Mouse (Mus musculus): ENCODE measurements around the gene Mrpl45.
"Not testable (repeated sequence)": the region's sequence is repeated elsewhere in the genome, so short reads cannot be mapped to it uniquely, and the experiment has no call there.

The Mrpl45 gene

GRCm38 (mm10) chr11:97296542-97296941, 19.0 kb upstream of the Mrpl45 start:
- DNase-seq (ENCODE audit: low spot score), result no peak

DNA sequence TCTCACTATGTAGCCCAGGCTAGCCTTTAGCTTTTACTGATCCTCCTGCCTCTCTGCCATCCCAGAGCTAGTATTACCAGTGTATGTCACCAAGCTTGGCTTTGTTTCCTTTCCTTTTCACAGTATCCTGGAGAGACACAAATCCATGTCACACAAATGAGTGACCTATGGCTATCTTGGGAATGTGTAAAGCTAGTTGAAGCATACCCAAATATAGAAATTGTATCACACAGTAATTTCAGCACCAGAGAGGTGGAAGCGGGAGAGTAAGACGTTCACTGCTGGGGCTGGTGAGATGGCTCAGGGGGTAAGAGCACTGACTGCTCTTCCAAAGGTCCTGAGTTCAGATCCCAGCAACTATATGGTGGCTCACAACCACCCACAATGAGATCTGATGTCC, 15.6 kb upstream of the Mrpl45 start:
- DNase-seq (ENCODE audit: low spot score), result no peak

DNA sequence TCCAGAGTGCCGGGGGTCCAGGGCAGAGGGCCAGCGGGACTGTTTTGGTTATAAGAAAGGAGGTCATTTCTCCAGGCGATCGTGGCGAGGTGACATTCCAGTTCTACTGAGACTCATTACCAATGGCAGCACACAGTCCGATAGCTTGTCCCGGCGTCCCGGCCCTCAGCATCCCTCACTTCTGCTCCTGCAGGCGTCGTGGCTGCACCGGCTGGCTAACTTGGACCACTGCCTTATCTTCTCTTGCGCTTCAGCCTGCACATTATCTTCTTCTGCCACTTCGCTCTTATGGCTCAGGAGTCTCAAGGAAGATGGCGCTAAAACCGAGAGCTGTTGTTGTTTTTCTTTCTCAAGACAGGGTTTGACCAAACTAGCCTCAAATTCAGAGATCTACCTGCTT, 14.1 kb upstream of the Mrpl45 start:
- DNase-seq (ENCODE audit: low spot score), result no peak

DNA sequence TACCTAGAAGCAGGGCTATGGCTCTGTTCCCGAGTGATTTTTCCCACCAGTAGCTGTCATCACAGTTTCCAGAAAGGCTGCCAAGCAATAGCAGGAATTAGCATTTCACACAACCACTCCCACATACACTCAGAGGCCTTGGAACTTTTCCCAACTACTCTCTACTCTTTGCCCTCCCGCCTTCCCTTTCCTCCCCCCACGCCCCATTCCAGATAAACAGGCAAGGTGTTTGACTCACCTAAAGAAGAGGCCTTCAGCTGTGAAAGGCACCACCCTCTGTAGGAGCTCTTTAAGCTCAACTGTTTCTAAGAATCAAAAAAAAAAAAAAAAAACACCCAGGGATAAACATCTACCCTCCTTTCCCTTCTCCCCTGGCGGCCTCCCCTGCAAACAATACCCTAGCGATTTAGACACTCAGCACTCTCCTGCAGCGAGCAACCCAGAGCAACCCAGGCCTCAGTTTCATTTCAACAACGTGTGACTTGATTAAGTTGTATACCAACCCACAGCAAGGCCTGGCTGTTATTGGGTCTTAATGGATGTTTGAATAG, 13.2 kb upstream of the Mrpl45 start:
- no peak for DNase-seq (ENCODE audit: low spot score)

DNA sequence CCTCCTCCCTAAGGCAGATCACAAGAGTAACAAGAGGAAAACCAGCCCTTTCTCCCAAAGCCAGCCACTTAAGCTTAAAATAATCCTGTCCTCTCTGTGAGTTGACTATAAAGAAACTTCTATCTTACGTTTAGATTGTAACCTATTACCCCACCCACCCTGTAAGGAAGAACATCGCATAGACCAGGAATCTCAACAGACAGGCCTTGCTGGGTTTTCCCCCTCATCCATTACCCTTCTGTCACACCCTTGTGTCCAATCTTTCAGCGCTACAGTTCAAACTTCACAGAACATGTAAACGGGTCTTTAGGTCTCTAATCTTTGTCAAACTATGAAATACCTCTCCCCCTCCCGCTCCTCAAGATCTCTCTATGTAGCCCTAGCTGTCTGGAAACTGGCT, 10.9 kb upstream of the Mrpl45 start:
- no peak for DNase-seq (ENCODE audit: low spot score)

- no peak for DNase-seq (ENCODE audit: low spot score)
Observed at GRCm38 (mm10) chr11:97307294-97308069, 8.0 kb upstream of the Mrpl45 start.

DNA sequence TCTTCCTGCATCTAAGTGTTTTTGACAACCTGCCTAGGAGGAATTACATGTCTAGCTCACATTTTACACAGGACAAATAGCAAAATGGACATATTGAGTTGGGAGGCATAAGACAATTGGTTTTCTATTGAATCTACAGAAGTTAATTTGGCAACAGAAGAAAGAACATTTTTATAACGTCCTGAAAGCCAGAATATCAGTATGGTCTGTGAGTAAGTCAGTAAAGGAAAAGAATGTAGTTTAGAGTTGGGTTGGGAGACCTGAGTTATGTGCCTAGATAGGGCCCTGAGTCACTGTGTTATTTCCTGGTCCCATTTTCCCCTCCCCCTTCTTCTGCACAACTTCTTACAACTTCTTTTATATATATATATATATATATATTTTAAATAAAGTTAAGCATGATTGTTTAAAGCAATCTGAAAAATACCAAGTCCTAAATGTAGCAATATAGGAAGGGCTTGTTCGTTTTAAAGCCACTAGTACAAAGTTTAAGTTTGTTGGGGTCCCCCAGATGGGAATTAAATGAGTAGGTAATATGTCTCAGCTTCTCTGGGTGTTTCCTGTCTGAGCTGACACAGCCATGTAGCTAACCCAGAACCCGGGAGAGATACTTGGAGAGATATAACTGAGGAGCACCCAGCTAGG, 6.6 kb upstream of the Mrpl45 start:
- DNase-seq (ENCODE audit: low spot score), result no peak

- no peak for DNase-seq (ENCODE audit: low spot score)
Observed at GRCm38 (mm10) chr11:97309451-97309836, 6.1 kb upstream of the Mrpl45 start.

GRCm38 (mm10) chr11:97309911-97310571, 5.5 kb upstream of the Mrpl45 start:
- no peak for DNase-seq (ENCODE audit: low spot score)

GRCm38 (mm10) chr11:97310895-97311631, 4.5 kb upstream of the Mrpl45 start:
- no peak for DNase-seq (ENCODE audit: low spot score)

- DNase-seq (ENCODE audit: low spot score), result not testable (repeated sequence)
Observed at GRCm38 (mm10) chr11:97312871-97313270, 2.6 kb upstream of the Mrpl45 start.

GRCm38 (mm10) chr11:97314110-97314509, 1.4 kb upstream of the Mrpl45 start:
- DNase-seq (ENCODE audit: low spot score), result no peak

GRCm38 (mm10) chr11:97314751-97315503, 589 bp upstream of the Mrpl45 start:
- DNase-seq (ENCODE audit: low spot score), result no peak

- DNase-seq (ENCODE audit: low spot score), result no peak
Observed at GRCm38 (mm10) chr11:97321197-97321596, 5.7 kb downstream of the Mrpl45 start.

GRCm38 (mm10) chr11:97321894-97322600, 6.5 kb downstream of the Mrpl45 start:
- DNase-seq (ENCODE audit: low spot score), result not testable (repeated sequence)

DNA sequence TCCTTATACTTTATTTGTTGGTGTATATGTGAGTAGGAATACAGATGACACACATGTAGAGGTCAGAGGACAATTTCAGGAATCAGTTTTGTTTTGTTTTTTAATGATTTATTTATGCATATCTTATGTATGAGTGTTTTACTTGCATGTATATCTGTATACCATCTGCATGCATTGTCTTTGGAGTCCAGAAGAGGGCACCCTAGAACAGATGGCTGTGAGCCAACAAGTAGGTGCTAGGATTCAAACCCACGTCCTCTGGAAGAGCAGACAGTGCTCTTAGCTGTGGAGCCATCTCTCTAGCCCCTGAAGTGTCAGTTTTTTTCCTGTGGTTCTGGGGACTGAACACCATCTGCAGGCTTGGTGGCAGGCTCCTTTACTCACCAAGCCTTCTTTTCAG, 9.7 kb downstream of the Mrpl45 start:
- no peak for DNase-seq (ENCODE audit: low spot score)

DNA sequence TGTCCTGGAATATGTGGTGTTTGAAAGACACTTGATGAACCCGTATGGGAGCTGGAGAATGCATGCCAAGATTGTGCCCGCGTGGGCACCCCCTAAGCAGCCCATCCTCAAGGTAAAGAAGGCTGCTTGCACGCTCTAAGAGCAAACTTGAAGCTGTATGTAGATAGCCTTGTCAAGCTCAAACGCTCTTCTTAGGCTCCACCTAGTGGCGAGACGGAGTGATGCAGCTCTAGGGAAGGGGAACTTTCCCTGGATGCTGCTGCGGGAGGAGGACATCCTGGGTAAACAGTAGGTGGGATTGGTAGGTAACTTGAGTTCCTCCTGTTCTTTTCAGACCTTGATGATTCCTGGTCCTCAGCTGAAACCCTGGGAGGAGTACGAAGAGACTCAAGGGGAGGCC, 12.6 kb downstream of the Mrpl45 start:
- peak; percentile 44 for DNase-seq (ENCODE audit: low spot score)

- DNase-seq (ENCODE audit: low spot score), result no peak
Observed at GRCm38 (mm10) chr11:97330315-97330714, 14.8 kb downstream of the Mrpl45 start.

- DNase-seq (ENCODE audit: low spot score), result no peak
Observed at GRCm38 (mm10) chr11:97331231-97332190, 16.0 kb downstream of the Mrpl45 start.

- no peak for DNase-seq (ENCODE audit: low spot score)
Observed at GRCm38 (mm10) chr11:97333044-97333443, 17.5 kb downstream of the Mrpl45 start.

Measured in spleen, adult 12 weeks (tissue).